30 mouse cellular contexts compared by ENCODE assay signal in the genomic region with DNA sequence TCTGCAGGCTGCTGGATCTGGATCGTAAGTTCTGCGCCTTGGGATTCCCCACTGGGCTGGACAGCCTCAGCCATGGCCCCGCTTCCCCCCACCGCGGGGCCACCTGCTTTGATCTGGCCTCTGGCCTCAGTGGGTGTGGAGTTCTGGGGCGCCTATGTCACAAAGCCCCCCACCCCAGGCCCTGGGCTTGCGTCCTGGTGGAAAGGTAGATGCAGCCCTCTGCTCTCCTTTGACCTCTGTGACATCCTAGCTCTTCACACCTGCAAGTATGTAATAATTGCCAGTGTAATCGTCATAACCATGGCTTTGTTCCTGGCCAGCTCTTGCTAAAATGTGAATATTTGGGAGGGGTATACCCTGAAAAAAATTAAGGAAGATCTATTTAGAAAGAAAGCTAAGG. TPM values are rescaled to one million over a fixed set of nuclear protein-coding genes. Genes with fewer than 3 reads are reported as not detected.
DNase-seq lines count a peak whose midpoint lies in the region; ATAC-seq and TF ChIP-seq lines count a peak whose summit lies in the region.
"Had no signal": no experiment of that assay in that cellular context is flagged by ENCODE, and none has a peak within 500 bp of the region (broad histone marks: within the 10 kb centered on the region; RNA-seq: fewer than 3 reads in every experiment).

A gene (minus strand): TSS at position 101 of the 400 bp plus-strand sequence.

- no peak for ATAC-seq in midbrain, embryonic 15.5 days (replicated peaks)
- ATAC-seq: activated CD4-positive, CD25-positive, alpha-beta regulatory T cell, adult 4 months; CD4-positive, CD25-positive, alpha-beta regulatory T cell, adult 4 months; Patski had no signal

- TF ChIP-seq POLR2A in testis, adult 2 months (IDR thresholded peaks at IDR 0.05; ENCODE audit: control insufficient read depth, low read depth, low read length), result peak; percentile 22; the same call in 1 of the 2 replicates
- no peak for TF ChIP-seq POLR2A in bone marrow, adult 2 months (IDR thresholded peaks at IDR 0.05; ENCODE audit: borderline replicate concordance, control insufficient read depth, low read depth, low read length)

- peaks cover 3% of the 10 kb centered on the region for H3K4me1 ChIP-seq in testis, adult 2 months (ENCODE audit: control insufficient read depth, insufficient read depth, low read length)
- no peaks in the 10 kb centered on the region; the same call in 1 of the 2 replicates for H3K4me1 ChIP-seq in E14TG2a.4 (replicated peaks; ENCODE audit: low read depth, low read length)
- no peaks in the 10 kb centered on the region for H3K4me1 ChIP-seq in bone marrow, adult 2 months (ENCODE audit: control insufficient read depth, insufficient read depth, low read length)
- H3K4me1 ChIP-seq in midbrain, embryonic 15.5 days, result no peaks in the 10 kb centered on the region

- DNase-seq in gastrocnemius, postnatal 10 days, result peak; percentile 4
- no peak for DNase-seq in gastrocnemius, adult 2 months
- DNase-seq in testis, postnatal 10 days (ENCODE audit: low spot score), result no peak
- DNase-seq in ovary, postnatal 10 days (ENCODE audit: low spot score), result no peak
- DNase-seq: adrenal gland, adult 2 months; adrenal gland, adult 8-10 months; adrenal gland, postnatal 10 days; adrenal gland, postnatal 14 days; adrenal gland, postnatal 25 days; adrenal gland, postnatal 36 days; B cell, adult 2 months; cerebellum, adult 11 months; cerebellum, adult 11-12 months; cerebellum, adult 18-20 months; cerebellum, adult 2 months had no signal

- TF ChIP-seq CTCF in gastrocnemius, adult 2 months (IDR thresholded peaks at IDR 0.05), result no peak
- TF ChIP-seq CTCF in testis, adult 2 months (IDR thresholded peaks at IDR 0.05; ENCODE audit: control insufficient read depth, insufficient read depth, insufficient replicate concordance, low read depth, low read length), result no peak
- no peak for TF ChIP-seq CTCF in E14TG2a.4 (conservative IDR thresholded peaks at IDR 0.05; ENCODE audit: low read length)
- TF ChIP-seq CTCF in bone marrow, adult 2 months (IDR thresholded peaks at IDR 0.05; ENCODE audit: control insufficient read depth, insufficient read depth, low read length), result no peak

- H3K27me3 ChIP-seq in testis, adult 2 months (ENCODE audit: control insufficient read depth, insufficient read depth, low read length), result no peaks in the 10 kb centered on the region
- peaks cover 6% of the 10 kb centered on the region; the same call in 1 of the 2 replicates for H3K27me3 ChIP-seq in E14TG2a.4 (ENCODE audit: insufficient read depth, low read length)
- H3K27me3 ChIP-seq in midbrain, embryonic 15.5 days (replicated peaks), result no peaks in the 10 kb centered on the region
- H3K27me3 ChIP-seq: Patski had no signal

- no peak within 1 kb of the TSS for H3K27ac ChIP-seq in gastrocnemius, adult 2 months
- peak within 1 kb of the TSS; percentile 78 for H3K27ac ChIP-seq in testis, adult 2 months (ENCODE audit: control insufficient read depth, insufficient read depth, low read depth, low read length)
- H3K27ac ChIP-seq in bone marrow, adult 2 months (ENCODE audit: control insufficient read depth, insufficient read depth, low read depth, low read length, poor library complexity), result 0 out of 2 replicates have a peak within 1 kb of the TSS, but pooled peaks have one; percentile 15
- no peak within 1 kb of the TSS for H3K27ac ChIP-seq in midbrain, embryonic 15.5 days

- H3K36me3 ChIP-seq in testis, adult 2 months (ENCODE audit: control insufficient read depth, insufficient read depth, low read length), result no peaks in the 10 kb centered on the region
- H3K36me3 ChIP-seq in E14TG2a.4 (ENCODE audit: insufficient read depth, low read length), result no peaks in the 10 kb centered on the region
- no peaks in the 10 kb centered on the region for H3K36me3 ChIP-seq in midbrain, embryonic 15.5 days (replicated peaks)

- intact Hi-C loops in gastrocnemius, adult 2 months (cut with DNase I), result no loop called here

- 83% methylated on average over 8 of the region's 8 CpGs for WGBS in bone marrow, adult 2 months
- WGBS in midbrain, embryonic 15.5 days, result 88% methylated on average over 8 of the region's 8 CpGs

- no peak within 1 kb of the TSS for H3K4me2 ChIP-seq in midbrain, embryonic 15.5 days

- peaks cover 12% of the 10 kb centered on the region for H3K9me3 ChIP-seq in E14TG2a.4 (ENCODE audit: low read length)
- no peaks in the 10 kb centered on the region for H3K9me3 ChIP-seq in midbrain, embryonic 15.5 days
- H3K9me3 ChIP-seq: G1E had no signal

- no peak within 1 kb of the TSS for H3K4me3 ChIP-seq in gastrocnemius, adult 2 months
- H3K4me3 ChIP-seq in testis, adult 2 months (ENCODE audit: control insufficient read depth, low read depth, low read length), result peak within 1 kb of the TSS; percentile 84
- H3K4me3 ChIP-seq in E14TG2a.4 (replicated peaks; ENCODE audit: low read length), result peak within 1 kb of the TSS; percentile 54
- no peak within 1 kb of the TSS for H3K4me3 ChIP-seq in bone marrow, adult 2 months (replicated peaks; ENCODE audit: control insufficient read depth, low read depth, low read length)
- no peak within 1 kb of the TSS for H3K4me3 ChIP-seq in midbrain, embryonic 15.5 days

- no peak within 1 kb of the TSS for H3K9ac ChIP-seq in midbrain, embryonic 15.5 days

RNA-seq across cellular contexts. Expression of the gene that starts here (rescaled TPM):
- total RNA-seq in gastrocnemius, postnatal 10 days (2021), result not detected
- total RNA-seq in gastrocnemius, adult 2 months (2021), result not detected
- 627 and 718 TPM in 2 replicates for polyA plus RNA-seq in testis, adult 2 months (2012; rRNA removed)
- polyA plus RNA-seq in bone marrow, adult 2 months (2011; ENCODE audit: insufficient read depth, insufficient read length, low replicate concordance, missing spikeins), result not detected in 2 replicates
- polyA plus RNA-seq in midbrain, embryonic 15.5 days (2015; fragmentation: Nextera tagmentation; extraction: Ambion mirVana), result not detected in 2 replicates
- total RNA-seq: adrenal gland, adult 18-20 months; adrenal gland, adult 2 months; adrenal gland, adult 8-10 months; adrenal gland, postnatal 10 days; adrenal gland, postnatal 14 days; adrenal gland, postnatal 25 days; adrenal gland, postnatal 36 days; adrenal gland, postnatal 4 days; CH12.LX; ES-E14; G1E; MEL had no signal
- polyA plus RNA-seq: activated CD4-positive, CD25-positive, alpha-beta regulatory T cell, adult 4 months; adrenal gland, adult 2 months; brain, embryonic 14.5 days; C2C12; CD4-positive, CD25-positive, alpha-beta regulatory T cell, adult 4 months; cerebellum, adult 2 months; G1E; Patski had no signal

Comparison
In these comparisons a context has a peak if more than half of its experiments do, and no peak if none do; other contexts are left out.
1. RNA of the gene that starts here (polyA plus RNA-seq): 627 to 718 TPM in testis, adult 2 months; not detected in bone marrow, adult 2 months and not detected in midbrain, embryonic 15.5 days; every median in the first group is over 100 times any median in the second.
2. Peak in DNase-seq in gastrocnemius, postnatal 10 days; RNA of the gene not detected or under 1 TPM.
3. H3K27ac ChIP-seq: peak in testis, adult 2 months (single experiment) and bone marrow, adult 2 months (single experiment); none in gastrocnemius, adult 2 months (single experiment) and midbrain, embryonic 15.5 days (single experiment).
4. H3K4me3 ChIP-seq: peak in testis, adult 2 months (single experiment) and E14TG2a.4 (single experiment); none in gastrocnemius, adult 2 months (single experiment), bone marrow, adult 2 months (single experiment) and midbrain, embryonic 15.5 days (single experiment).